Mouse (Mus musculus) gastrocnemius, postnatal 10 days (tissue): ENCODE results near the gene Clcn3. TPM values are rescaled to one million over a fixed set of nuclear protein-coding genes. Genes with fewer than 3 reads are reported as not detected.
"Not testable (repeated sequence)": the region's sequence is repeated elsewhere in the genome, so short reads cannot be mapped to it uniquely, and the experiment has no call there.

Source experiments
- DNase-seq: peaks from one replicate; pipeline ENCODE4 v3.0.0; 2021; ENCODE audit warnings: mixed read lengths
- long read RNA-seq, 2 experiments: library from polyadenylated mRNA; stranded (forward); transcript quantifications; one replicate each; pipeline ENCODE4 v2.0.0; 2021
- total RNA-seq, 2 experiments: library from RNA; stranded (reverse); gene quantifications; 2 replicates each; pipeline ENCODE4 v1.2.3; 2021

The Clcn3 gene
- total RNA-seq = 10 to 100 TPM; 17.9 to 20.8 TPM
- long read RNA-seq, experiment 1, full-length matches to known transcripts = 15 of 20 reads
- long read RNA-seq, experiment 1, partial matches to known transcripts = 1 of 20 reads
- long read RNA-seq, experiment 1, other reads (novel, unspliced or antisense) = 4 of 20 reads
- long read RNA-seq, experiment 2, full-length matches to known transcripts = 19 of 27 reads
- long read RNA-seq, experiment 2, partial matches to known transcripts = 3 of 27 reads
- long read RNA-seq, experiment 2, other reads (novel, unspliced or antisense) = 5 of 27 reads

- peak; percentile 94 for DNase-seq
These were observed at the start of gene Clcn3 for GRCm38 (mm10) chr8:60982701-60983687. Clcn3 (minus strand) TSS chr8:60983300.

GRCm38 (mm10) chr8:60996468-60996867, 13.4 kb upstream of the Clcn3 start:
- DNase-seq = no peak

DNA sequence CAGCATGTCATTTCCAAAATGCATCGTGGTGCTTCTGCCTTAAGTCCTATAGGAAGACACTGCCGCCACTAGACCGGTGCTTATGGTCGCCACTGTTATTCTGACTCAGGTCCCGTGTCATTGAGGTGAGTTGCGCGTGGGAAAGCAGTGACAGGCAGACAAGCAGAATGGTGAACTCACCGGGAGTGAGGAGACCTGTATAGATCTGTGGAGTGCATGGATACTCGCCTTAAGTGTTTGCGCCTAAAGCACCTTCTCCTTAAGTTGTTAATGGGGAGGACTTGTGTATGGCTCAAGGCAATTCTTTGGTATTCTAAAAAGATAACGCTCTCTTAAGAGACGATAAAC, 10.5 kb upstream of the Clcn3 start:
- DNase-seq = no peak

- peak; percentile 98 for DNase-seq
These were observed 10.0 kb upstream of the Clcn3 start, which contains the start of gene Nek1 for GRCm38 (mm10) chr8:60992910-60993638. Nek1 (plus strand) TSS chr8:60993195.

DNA sequence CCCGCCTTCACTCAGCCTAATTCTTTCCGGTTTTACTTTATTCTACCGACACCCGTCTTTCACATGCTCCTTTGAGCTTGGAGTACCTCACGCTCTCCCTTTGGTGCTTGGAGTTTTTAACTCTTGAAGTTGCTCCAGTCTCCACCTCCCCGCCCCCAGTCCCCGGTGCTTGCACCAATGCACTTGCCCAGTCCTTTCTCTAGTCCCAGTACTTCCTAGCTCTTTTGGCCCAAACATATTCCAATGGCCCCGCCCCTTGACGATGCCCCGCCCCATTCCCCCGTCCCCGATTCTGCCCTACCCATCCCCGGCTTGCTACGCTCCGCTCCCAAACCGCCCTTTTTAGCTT, 9.4 kb upstream of the Clcn3 start:
- no peak for DNase-seq

GRCm38 (mm10) chr8:60984260-60985010, 1.3 kb upstream of the Clcn3 start:
- DNase-seq = not testable (repeated sequence)

- peak; percentile 19 for DNase-seq
These were observed 584 bp upstream of the Clcn3 start for GRCm38 (mm10) chr8:60983688-60984079.

DNA sequence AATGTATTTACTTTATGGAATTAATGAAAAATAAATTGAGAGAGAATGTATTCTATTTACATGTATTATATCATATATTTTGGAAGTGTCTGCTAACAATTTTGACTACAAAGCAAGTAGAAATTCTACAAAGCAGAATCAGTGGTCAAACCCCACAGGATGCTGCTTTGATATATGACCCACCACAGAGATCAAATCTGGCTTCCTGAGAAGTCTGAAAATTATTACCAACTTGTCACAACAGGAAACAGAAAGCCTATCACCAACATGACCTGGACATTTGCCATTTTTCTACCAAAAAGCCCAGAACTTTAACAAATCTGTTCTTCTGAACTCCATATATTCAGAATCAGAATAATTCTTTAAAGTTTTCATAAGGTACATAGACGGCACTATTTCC, 1.7 kb downstream of the Clcn3 start:
- no peak for DNase-seq

- DNase-seq = no peak
These were observed 4.6 kb downstream of the Clcn3 start for GRCm38 (mm10) chr8:60978496-60978895.

- no peak for DNase-seq
These were observed 6.3 kb downstream of the Clcn3 start for GRCm38 (mm10) chr8:60976818-60977217.

GRCm38 (mm10) chr8:60974837-60975236, 8.3 kb downstream of the Clcn3 start:
- no peak for DNase-seq

DNA sequence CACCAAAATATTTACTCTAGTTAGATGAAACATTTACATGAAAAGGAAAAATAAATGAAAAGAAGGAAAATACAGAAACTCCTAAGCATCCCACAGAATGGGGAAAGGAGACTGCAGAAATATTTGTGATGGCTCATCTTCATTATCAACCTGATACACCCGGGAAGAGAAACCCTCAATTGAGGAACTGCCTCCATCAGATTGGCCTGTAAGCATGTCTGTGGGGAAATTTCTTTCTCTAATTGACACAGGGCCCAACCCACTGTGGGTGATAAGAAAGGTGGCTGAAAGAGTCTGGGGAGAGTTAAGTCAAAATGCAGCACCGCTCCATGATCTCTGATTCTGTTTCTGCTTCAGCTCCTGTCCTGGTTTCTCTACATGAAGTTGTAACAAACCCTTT, 9.7 kb downstream of the Clcn3 start:
- DNase-seq = no peak

GRCm38 (mm10) chr8:60971808-60972207, 11.3 kb downstream of the Clcn3 start:
- peak; percentile 25 for DNase-seq

GRCm38 (mm10) chr8:60969091-60969490, 14.0 kb downstream of the Clcn3 start:
- DNase-seq = no peak

GRCm38 (mm10) chr8:60965741-60966140, 17.4 kb downstream of the Clcn3 start:
- no peak for DNase-seq

DNA sequence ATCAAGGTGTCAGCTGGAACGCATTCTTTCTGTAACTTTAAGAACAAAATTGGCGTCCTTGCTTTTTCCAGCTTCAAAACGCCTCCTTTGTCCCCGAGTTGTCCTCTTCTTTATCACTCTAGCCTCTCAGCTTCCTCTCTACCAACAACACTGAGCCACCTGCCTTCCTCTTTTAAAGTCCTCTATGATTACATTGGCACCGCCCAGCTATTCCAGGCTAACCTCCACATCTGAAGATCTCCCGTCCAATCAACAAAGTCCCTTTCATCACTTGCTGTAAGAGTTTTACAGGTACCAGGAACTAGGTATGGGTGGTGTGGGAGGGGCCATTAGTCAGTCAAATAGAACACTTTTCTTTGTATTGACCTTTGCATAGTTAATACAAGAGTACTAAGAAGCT, 17.8 kb downstream of the Clcn3 start:
- no peak for DNase-seq

DNA sequence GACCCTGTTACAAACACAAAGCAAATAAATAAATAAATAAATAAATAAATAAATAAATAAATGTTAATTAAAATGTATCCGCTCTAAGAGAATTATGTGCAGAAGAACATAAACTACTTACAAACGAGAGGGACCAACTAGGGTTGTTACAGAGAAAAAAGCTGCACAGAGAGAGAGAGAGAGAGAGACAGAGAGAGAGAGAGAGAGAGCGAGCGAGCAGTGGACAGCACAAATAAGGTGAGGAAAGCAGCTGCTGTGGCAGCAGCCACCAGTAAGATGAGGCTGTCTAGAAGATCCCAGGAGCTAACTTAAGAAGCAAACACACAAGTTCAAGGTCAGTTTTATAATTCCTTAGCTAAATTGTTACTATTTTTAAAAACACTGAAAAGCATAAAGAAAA, 18.6 kb downstream of the Clcn3 start:
- no peak for DNase-seq

- no peak for DNase-seq
These were observed 19.2 kb downstream of the Clcn3 start for GRCm38 (mm10) chr8:60963931-60964330.

DNA sequence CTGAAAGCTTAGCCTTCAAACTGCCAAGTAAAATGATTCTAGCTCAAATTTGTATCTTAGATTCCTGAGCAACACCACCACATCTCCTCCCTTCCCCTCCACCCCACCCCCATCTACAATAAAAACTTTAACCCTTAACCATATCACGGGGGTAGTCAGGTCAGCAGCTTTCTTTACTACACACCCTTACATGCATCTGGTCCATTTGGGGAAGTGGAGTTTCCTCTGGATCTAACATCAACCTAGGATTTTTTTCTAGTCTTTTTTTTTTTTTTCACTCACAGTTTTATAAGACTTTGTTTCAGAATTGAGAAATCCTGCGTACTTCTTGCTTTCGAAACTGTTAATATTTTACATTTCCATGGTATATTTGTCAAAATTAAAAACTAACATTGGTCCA, 20.3 kb downstream of the Clcn3 start:
- DNase-seq = no peak

GRCm38 (mm10) chr8:60956847-60957246, 26.3 kb downstream of the Clcn3 start:
- DNase-seq = no peak

DNA sequence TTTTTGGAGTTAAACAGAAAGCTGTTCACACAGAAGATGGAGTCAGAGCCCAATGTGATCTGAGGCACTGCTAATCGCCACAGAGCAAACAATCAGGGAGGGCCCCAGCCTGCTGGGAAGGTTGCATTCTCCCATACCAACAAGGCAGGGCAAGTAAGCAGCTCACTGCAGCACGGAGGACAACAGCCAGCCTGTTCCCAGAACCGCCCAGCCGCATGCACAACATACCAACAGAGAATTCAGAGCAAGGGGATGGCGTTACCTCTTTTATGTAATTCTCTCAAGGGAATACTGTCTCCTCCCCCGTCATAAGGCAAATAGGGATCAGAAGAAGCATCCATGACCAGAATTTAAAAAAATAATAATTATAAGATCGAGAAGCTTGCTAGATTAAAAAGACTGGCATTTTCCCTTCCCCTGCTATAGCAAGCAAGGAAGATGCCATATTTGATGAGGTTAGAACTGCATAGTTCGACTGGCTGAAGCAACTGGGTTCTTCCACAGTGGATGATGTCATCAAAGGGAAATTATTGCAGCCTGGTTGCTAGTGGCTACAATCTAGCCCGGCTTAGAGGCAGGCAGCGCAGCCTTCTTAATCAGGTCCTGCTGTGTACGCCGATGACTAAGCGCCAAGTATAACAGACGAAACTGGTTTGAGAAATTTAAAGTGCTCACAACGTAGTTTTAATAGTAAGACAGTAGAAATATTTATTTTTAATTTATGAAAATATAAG, 28.7 kb downstream of the Clcn3 start:
- peak; percentile 34 for DNase-seq
